Mouse (Mus musculus): ENCODE measurements at regions not wholly inside any gene's neighbourhood (a gene's known extent, or its start where the extent isn't known, plus 50 kb on each side); places are given as distances from the start of the nearest gene placed in this dataset.
"Not testable (repeated sequence)": the region's sequence is repeated elsewhere in the genome, so short reads cannot be mapped to it uniquely, and the experiment has no call there.

DNA sequence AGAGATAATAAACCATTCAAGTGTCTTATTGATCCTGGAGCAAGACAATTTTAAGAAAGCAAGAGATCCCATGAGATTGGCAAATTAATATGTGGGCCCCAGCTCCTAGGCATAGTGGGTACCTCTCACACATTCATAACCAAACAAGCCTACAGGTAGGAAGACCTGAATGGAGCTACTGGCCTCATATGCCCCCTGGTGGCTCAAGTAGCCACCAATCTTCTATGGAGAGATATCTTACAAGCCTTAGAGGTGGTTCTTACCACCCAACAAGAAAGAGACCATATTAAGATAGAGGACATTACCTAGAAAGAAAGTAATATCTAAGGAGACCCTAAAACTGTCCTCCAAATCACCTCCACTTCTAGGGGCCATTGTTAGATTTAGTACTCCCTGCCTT is 523.2 kb downstream of the Hace1 start:
- no peak overlapping the region for H3K9ac ChIP-seq (ENCODE audit: low read length)
- H3K4me1 ChIP-seq (replicated peaks; ENCODE audit: control insufficient read depth, insufficient read depth, low read length) = no peaks in the 10 kb centered on the region
- no peak for ATAC-seq (ENCODE audit: low read depth)
- no peak overlapping the region for H3K4me2 ChIP-seq (ENCODE audit: low read depth, low read length)
- H3K36me3 ChIP-seq (ENCODE audit: control insufficient read depth, insufficient read depth, low read length) = no peaks in the 10 kb centered on the region
- H3K9me3 ChIP-seq (ENCODE audit: control insufficient read depth, low read length) = no peaks in the 10 kb centered on the region
- H3K27ac ChIP-seq (ENCODE audit: low read length) = no peak overlapping the region
- H3K27me3 ChIP-seq (ENCODE audit: control insufficient read depth, insufficient read depth, low read depth, low read length) = no peaks in the 10 kb centered on the region
- no peak overlapping the region for H3K4me3 ChIP-seq (ENCODE audit: low read length)

DNA sequence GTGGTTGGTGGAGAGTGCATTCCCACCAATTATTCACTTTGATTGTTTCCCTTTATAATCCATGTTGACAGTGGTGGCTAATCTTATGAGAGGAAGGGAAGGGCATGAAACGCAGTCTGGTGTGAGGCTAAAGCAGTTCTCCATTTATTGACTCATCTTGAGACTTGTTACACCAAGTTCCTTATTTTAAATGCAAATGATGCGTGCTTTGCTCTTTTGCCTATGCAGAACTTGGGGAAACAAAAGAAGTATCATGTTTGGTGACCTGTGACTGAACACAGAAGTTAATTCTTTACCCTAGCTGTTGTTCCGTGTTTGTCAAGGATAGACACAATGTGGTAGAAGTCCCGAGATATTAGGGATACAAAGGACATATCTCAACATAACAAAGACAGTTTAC is 531.2 kb downstream of the Hace1 start:
- WGBS = 78% methylated on average over 4 of the region's 4 CpGs
- Histone ChIP-seq H3K4me3 (ENCODE audit: low read length) (no peak overlapping the region), H3K9ac (ENCODE audit: low read length) (no peak overlapping the region), H3K9me3 (ENCODE audit: control insufficient read depth, low read length) (no peaks in the 10 kb centered on the region), H3K27ac (ENCODE audit: low read length) (no peak overlapping the region), H3K36me3 (ENCODE audit: control insufficient read depth, insufficient read depth, low read length) (no peaks in the 10 kb centered on the region), H3K4me1 (replicated peaks; ENCODE audit: control insufficient read depth, insufficient read depth, low read length) (no peaks in the 10 kb centered on the region), H3K27me3 (ENCODE audit: control insufficient read depth, insufficient read depth, low read depth, low read length) (no peaks in the 10 kb centered on the region), H3K4me2 (ENCODE audit: low read depth, low read length) (no peak overlapping the region)
- ATAC-seq (ENCODE audit: low read depth) = no peak

- Histone ChIP-seq H3K27me3 (ENCODE audit: control insufficient read depth, insufficient read depth, low read depth, low read length) (no peaks in the 10 kb centered on the region), H3K4me3 (ENCODE audit: low read length) (no peak overlapping the region), H3K27ac (ENCODE audit: low read length) (no peak overlapping the region)
Measured at GRCm38 (mm10) chr10:46114631-46115130, 537.1 kb downstream of the Hace1 start.

GRCm38 (mm10) chr10:46122409-46122808 is 544.8 kb downstream of the Hace1 start:
- WGBS = 86% methylated on average over 2 of the region's 2 CpGs
- not testable (repeated sequence) for H3K4me2 ChIP-seq (ENCODE audit: low read depth, low read length); ATAC-seq (ENCODE audit: low read depth); H3K36me3 ChIP-seq (ENCODE audit: control insufficient read depth, insufficient read depth, low read length); H3K9me3 ChIP-seq (ENCODE audit: control insufficient read depth, low read length); H3K4me1 ChIP-seq (replicated peaks; ENCODE audit: control insufficient read depth, insufficient read depth, low read length); H3K27ac ChIP-seq (ENCODE audit: low read length); H3K27me3 ChIP-seq (ENCODE audit: control insufficient read depth, insufficient read depth, low read depth, low read length); H3K9ac ChIP-seq (ENCODE audit: low read length); H3K4me3 ChIP-seq (ENCODE audit: low read length)

More at GRCm38 (mm10) chr10:46114631-46115130, 537.1 kb downstream of the Hace1 start:
- H3K4me1 ChIP-seq (replicated peaks; ENCODE audit: control insufficient read depth, insufficient read depth, low read length) = no peaks in the 10 kb centered on the region
- WGBS = 86% methylated on average over 5 of the region's 5 CpGs
- no peak overlapping the region for H3K9ac ChIP-seq (ENCODE audit: low read length)
- no peaks in the 10 kb centered on the region for H3K9me3 ChIP-seq (ENCODE audit: control insufficient read depth, low read length)
- H3K36me3 ChIP-seq (ENCODE audit: control insufficient read depth, insufficient read depth, low read length) = no peaks in the 10 kb centered on the region
- no peak for ATAC-seq (ENCODE audit: low read depth)
- no peak overlapping the region for H3K4me2 ChIP-seq (ENCODE audit: low read depth, low read length)

- no peaks in the 10 kb centered on the region for H3K36me3 ChIP-seq (ENCODE audit: control insufficient read depth, insufficient read depth, low read length)
- H3K9me3 ChIP-seq (ENCODE audit: control insufficient read depth, low read length) = no peaks in the 10 kb centered on the region
- H3K27me3 ChIP-seq (ENCODE audit: control insufficient read depth, insufficient read depth, low read depth, low read length) = no peaks in the 10 kb centered on the region
- H3K4me2 ChIP-seq (ENCODE audit: low read depth, low read length) = no peak overlapping the region
- H3K9ac ChIP-seq (ENCODE audit: low read length) = no peak overlapping the region
- H3K4me1 ChIP-seq (replicated peaks; ENCODE audit: control insufficient read depth, insufficient read depth, low read length) = no peaks in the 10 kb centered on the region
- H3K4me3 ChIP-seq (ENCODE audit: low read length) = no peak overlapping the region
- no peak overlapping the region for H3K27ac ChIP-seq (ENCODE audit: low read length)
- no peak for ATAC-seq (ENCODE audit: low read depth)
Measured at GRCm38 (mm10) chr10:46123795-46124194, 546.2 kb downstream of the Hace1 start.

GRCm38 (mm10) chr10:46135120-46135748 is 557.6 kb downstream of the Hace1 start:
- Histone ChIP-seq H3K36me3 (ENCODE audit: control insufficient read depth, insufficient read depth, low read length) (no peaks in the 10 kb centered on the region), H3K27me3 (ENCODE audit: control insufficient read depth, insufficient read depth, low read depth, low read length) (no peaks in the 10 kb centered on the region), H3K9ac (ENCODE audit: low read length) (no peak overlapping the region), H3K4me2 (ENCODE audit: low read depth, low read length) (no peak overlapping the region), H3K27ac (ENCODE audit: low read length) (no peak overlapping the region), H3K9me3 (ENCODE audit: control insufficient read depth, low read length) (no peaks in the 10 kb centered on the region), H3K4me1 (replicated peaks; ENCODE audit: control insufficient read depth, insufficient read depth, low read length) (no peaks in the 10 kb centered on the region), H3K4me3 (ENCODE audit: low read length) (no peak overlapping the region)
- WGBS = 63% methylated on average over 2 of the region's 2 CpGs
- ATAC-seq (ENCODE audit: low read depth) = no peak

DNA sequence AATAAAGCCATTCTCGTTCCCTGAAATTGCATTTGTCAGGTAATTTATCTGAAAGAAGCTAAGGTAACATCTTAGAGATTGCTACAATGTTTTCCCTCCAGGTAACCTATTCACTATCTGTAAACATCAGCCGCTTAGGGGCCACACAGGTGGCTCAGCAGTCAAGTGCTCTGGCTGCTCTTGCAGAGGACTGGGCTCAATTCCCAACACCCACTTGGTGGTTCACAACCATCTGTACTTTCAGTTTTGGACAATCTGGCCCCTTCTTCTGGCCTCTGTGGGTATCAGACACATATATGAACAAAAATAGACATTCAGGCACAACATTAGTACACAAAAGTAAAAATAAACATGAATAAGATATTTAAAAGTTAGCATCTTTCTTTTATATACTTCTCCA is 596.4 kb downstream of the Hace1 start:
- no peak for ATAC-seq (ENCODE audit: low read depth)

GRCm38 (mm10) chr10:46185763-46186458 is 608.3 kb downstream of the Hace1 start:
- Histone ChIP-seq H3K27me3 (ENCODE audit: control insufficient read depth, insufficient read depth, low read depth, low read length) (no peaks in the 10 kb centered on the region), H3K9me3 (ENCODE audit: control insufficient read depth, low read length) (no peaks in the 10 kb centered on the region), H3K9ac (ENCODE audit: low read length) (no peak overlapping the region), H3K36me3 (ENCODE audit: control insufficient read depth, insufficient read depth, low read length) (no peaks in the 10 kb centered on the region), H3K4me2 (ENCODE audit: low read depth, low read length) (no peak overlapping the region), H3K27ac (ENCODE audit: low read length) (no peak overlapping the region), H3K4me1 (replicated peaks; ENCODE audit: control insufficient read depth, insufficient read depth, low read length) (no peaks in the 10 kb centered on the region), H3K4me3 (ENCODE audit: low read length) (no peak overlapping the region)
- 69% methylated on average over 4 of the region's 4 CpGs for WGBS
- no peak for ATAC-seq (ENCODE audit: low read depth)

More for the DNA sequence above, 596.4 kb downstream of the Hace1 start:
- H3K27ac ChIP-seq (ENCODE audit: low read length) = no peak overlapping the region
- H3K9ac ChIP-seq (ENCODE audit: low read length) = no peak overlapping the region
- 47% methylated on average over 2 of the region's 2 CpGs for WGBS
- H3K4me1 ChIP-seq (replicated peaks; ENCODE audit: control insufficient read depth, insufficient read depth, low read length) = no peaks in the 10 kb centered on the region
- H3K36me3 ChIP-seq (ENCODE audit: control insufficient read depth, insufficient read depth, low read length) = no peaks in the 10 kb centered on the region
- H3K4me2 ChIP-seq (ENCODE audit: low read depth, low read length) = no peak overlapping the region
- H3K9me3 ChIP-seq (ENCODE audit: control insufficient read depth, low read length) = no peaks in the 10 kb centered on the region
- no peaks in the 10 kb centered on the region for H3K27me3 ChIP-seq (ENCODE audit: control insufficient read depth, insufficient read depth, low read depth, low read length)
- no peak overlapping the region for H3K4me3 ChIP-seq (ENCODE audit: low read length)

DNA sequence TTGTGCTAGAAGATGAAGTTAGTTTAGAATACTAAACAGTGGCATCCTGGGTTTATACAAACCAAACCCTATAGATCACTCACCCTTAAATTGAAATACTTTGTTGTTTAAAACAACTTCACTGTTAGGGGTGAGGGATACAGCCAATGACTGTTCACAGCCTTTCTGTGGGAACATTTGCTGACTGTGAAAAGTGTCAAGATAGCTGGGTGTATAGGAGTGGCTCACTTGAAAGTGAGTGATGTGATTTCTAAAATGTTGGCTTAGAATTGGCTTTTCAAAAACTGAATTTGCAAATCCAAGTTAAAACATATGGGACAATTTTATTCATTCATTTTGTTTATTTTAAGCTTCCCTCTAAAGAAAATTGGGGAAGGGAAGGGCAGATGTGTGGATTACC is 616.5 kb downstream of the Hace1 start:
- H3K4me1 ChIP-seq (replicated peaks; ENCODE audit: control insufficient read depth, insufficient read depth, low read length) = no peaks in the 10 kb centered on the region
- no peaks in the 10 kb centered on the region for H3K36me3 ChIP-seq (ENCODE audit: control insufficient read depth, insufficient read depth, low read length)
- H3K27ac ChIP-seq (ENCODE audit: low read length) = no peak overlapping the region
- no peaks in the 10 kb centered on the region for H3K9me3 ChIP-seq (ENCODE audit: control insufficient read depth, low read length)
- H3K4me3 ChIP-seq (ENCODE audit: low read length) = no peak overlapping the region
- no peak for ATAC-seq (ENCODE audit: low read depth)
- H3K9ac ChIP-seq (ENCODE audit: low read length) = no peak overlapping the region
- no peak overlapping the region for H3K4me2 ChIP-seq (ENCODE audit: low read depth, low read length)
- no peaks in the 10 kb centered on the region for H3K27me3 ChIP-seq (ENCODE audit: control insufficient read depth, insufficient read depth, low read depth, low read length)
